Mouse (Mus musculus): ENCODE measurements at regions not wholly inside any gene's neighbourhood (a gene's known extent, or its start where the extent isn't known, plus 50 kb on each side); places are given as distances from the start of the nearest gene placed in this dataset.

DNA sequence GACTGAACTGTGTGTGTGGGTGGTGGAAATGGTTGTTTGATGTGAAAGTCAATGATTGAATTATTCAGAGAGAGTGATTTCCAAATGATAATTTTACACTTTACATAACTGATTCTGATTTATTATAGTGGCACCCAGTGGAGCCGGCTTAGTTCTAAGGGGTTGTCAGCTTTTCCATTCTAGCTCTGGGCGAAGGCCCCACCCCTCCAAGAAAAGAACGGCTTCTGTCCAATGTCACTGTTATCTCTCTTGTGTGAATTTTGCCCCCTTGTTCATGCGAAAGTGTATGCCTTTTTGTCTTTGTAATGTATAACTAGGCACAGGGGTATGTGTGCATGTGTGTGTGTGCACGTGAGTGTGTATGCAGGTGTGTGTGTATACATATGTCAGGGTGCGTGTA lies 255.3 kb downstream of the Bcl11a start:
- no peak for DNase-seq (ENCODE audit: low spot score in 2 of 2)

DNA sequence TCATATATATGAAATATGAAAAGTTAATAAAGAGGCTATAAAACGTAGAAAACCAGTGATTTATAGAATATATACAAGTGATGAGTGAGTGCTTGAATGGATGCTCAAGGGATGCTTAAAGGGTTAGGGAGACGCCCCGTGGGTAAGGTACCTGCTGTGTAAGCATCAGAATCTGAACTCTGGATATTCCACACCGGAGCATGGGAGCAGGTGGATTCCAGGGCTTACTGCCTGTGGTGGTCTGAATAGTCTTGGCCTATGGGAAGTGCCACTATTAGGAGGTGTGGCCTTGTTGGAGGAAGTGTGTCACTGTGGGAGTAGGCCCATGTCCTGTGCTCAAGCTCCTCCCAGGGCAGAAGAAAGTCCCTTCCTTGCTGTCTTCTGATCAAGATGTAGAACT lies 257.4 kb downstream of the Bcl11a start:
- intact Hi-C loops (cut with DNase I) = no loop called here
- DNase-seq (ENCODE audit: low spot score in 2 of 2) = no peak

More for the DNA sequence above, 255.3 kb downstream of the Bcl11a start:
- intact Hi-C loops (cut with DNase I) = no loop called here

DNA sequence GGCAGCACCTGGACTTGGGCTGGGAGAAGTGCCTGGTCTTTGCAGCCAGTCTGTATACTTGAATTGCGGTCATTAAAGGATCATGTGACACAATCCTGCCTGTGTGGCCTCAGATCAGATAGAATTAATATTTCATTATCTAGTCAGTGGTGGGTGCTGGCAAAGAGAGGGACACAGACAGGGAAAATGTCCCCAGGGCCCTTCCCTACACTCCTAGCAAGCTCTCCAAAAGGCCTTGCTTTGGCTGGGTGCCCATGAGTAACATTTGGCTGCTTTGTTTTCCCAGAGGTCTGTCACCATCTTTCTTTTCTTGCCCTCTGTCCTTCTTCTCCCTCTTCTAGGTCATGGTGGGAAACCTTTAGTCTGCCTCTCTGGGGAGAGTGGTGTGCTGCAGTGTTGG lies 260.3 kb downstream of the Bcl11a start:
- no peak for DNase-seq (ENCODE audit: low spot score in 2 of 2)
- intact Hi-C loops (cut with DNase I) = no loop called here

DNA sequence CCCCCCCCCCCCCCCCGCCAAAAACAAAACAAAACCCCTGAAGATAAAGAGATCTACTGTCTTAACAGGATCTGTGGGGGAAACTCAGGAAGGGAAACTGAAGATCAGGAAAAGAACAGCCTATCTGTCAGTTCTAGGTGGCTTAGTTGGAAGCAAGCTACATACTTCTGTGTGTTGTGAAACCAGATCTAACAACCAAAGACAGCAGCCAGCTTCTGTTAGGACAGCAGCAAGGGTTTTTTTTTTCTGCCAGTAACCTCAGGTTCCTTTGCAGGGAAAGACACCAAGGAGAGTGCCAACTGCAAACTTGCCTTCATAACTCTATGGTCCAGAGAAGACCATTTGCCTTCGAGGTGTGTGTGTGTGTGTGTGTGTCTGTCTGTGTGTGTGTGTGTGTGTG lies 261.2 kb downstream of the Bcl11a start:
- intact Hi-C loops (cut with DNase I) = no loop called here

DNA sequence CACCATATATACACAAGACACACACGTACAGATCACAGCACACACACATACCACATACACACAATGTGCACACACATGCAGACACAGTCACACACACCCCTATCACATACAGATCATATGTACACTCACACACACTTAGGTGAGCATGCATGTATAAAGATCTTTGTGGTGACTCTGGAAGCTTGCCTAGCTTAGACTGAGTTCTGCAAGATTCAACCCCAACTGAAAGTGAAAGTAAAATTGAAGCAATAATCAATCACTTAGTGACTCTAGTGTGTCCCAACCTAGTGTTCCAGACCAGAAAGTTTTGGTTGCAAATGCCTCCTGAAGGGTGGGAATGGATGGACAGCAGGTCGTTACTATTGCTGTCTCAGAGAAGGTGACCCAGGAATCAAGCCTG lies 262.8 kb downstream of the Bcl11a start:
- intact Hi-C loops (cut with DNase I) = no loop called here
- DNase-seq (ENCODE audit: low spot score in 2 of 2) = no peak

More for the DNA sequence above, 261.2 kb downstream of the Bcl11a start:
- DNase-seq (ENCODE audit: low spot score in 2 of 2) = no peak

DNA sequence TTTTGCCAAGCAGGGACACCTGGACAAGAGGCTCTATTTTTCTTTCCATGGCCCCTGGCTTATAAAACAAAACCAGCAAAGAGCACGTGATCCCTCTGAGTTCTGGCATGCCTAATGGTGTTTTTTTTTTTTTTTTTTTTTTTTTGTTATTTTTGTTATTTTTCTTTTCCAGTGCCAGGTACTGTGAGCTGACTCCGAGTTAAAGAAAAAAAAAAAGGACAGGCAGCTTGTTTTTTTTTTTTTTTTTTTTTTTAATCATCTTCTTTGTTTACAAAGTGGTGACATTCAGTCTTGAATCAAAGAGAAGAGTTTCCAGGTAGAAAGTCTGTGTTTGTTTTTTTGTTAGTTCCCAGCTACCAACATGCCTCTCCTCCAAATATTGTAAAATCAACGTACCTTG lies 263.8 kb downstream of the Bcl11a start:
- no peak for DNase-seq (ENCODE audit: low spot score in 2 of 2)

DNA sequence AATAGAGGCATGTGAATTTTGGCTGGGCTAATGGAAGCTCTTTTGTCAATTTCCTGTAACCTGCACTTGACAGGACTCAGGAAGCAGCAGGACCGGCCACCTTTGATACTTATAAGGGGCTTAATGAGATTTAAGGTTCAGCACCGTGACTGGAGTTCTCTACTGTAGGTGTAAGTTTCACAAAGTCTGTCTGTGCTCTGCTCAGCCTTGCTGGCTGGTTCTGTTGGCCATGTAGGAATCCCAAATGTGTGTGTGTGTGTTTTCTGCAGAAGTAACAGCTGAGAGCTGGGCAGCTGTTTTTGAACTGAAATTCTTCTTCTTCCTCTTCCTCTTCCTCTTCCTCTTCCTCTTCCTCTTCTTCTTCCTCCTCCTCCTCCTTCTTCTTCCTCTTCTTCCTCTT lies 264.3 kb downstream of the Bcl11a start:
- intact Hi-C loops (cut with DNase I) = no loop called here
- no peak for DNase-seq (ENCODE audit: low spot score in 2 of 2)

More for the DNA sequence above, 263.8 kb downstream of the Bcl11a start:
- intact Hi-C loops (cut with DNase I) = no loop called here

DNA sequence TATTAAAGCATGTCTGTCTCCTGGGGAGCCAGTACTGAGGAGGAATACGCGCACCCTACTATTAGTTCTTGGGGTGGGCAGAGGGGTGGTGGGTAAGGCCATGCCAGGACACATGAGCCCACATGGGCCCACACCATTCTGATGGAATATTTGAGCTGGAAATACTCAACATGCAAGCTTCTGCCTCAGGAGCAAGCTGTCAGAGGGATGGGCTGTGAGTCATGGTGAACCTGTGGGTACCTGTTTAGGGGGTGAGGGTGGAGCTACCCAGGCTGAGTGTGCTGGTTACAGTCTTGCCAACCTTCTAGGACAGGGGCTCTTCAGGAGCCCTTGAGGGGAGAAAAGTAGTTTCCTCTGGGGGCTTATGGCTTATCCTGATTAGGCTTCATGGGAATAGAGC lies 264.9 kb downstream of the Bcl11a start:
- intact Hi-C loops (cut with DNase I) = no loop called here
- DNase-seq (ENCODE audit: low spot score in 2 of 2) = no peak

DNA sequence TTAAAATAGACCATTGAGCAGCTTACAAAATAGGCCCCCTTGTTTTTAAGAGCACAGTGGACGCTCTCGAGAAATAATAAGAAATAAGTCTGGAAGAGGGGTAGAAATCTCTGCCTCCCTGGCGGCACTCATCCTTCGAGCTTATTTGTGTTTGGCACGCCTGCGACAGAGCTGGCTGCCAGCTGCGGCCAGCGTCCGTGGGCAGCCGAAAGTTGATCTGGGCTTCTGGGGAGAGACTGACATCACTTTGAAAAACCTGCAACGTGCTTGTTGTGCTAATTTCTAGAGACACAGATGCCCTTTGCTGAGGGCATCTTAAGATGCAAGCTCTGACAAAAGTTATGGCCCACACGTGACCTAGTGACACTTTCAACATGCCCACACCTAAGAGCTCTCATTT lies 269.4 kb downstream of the Bcl11a start:
- DNase-seq (ENCODE audit: low spot score in 2 of 2) = no peak
- intact Hi-C loops (cut with DNase I) = no loop called here

DNA sequence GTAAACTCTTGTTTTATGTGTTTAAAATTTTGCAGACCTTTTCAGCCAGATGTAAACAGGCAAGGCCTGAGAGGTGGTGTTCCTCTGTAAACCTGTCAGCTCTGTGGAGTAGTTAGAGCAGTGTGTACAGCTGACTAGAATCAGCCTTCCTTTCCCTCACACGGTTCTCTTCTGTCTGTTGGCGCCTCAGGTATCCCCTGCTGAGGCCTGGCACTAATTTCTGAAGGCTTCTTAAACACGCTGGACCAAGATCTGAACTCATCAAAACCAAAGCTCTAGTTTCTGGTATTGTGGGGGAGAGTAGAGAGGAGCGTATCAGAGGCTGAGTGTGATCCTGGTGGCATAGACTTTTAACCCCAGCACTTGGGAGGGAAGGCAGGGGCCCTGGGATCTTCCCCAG lies 270.9 kb downstream of the Bcl11a start:
- intact Hi-C loops (cut with DNase I) = no loop called here
- DNase-seq (ENCODE audit: low spot score in 2 of 2) = no peak

DNA sequence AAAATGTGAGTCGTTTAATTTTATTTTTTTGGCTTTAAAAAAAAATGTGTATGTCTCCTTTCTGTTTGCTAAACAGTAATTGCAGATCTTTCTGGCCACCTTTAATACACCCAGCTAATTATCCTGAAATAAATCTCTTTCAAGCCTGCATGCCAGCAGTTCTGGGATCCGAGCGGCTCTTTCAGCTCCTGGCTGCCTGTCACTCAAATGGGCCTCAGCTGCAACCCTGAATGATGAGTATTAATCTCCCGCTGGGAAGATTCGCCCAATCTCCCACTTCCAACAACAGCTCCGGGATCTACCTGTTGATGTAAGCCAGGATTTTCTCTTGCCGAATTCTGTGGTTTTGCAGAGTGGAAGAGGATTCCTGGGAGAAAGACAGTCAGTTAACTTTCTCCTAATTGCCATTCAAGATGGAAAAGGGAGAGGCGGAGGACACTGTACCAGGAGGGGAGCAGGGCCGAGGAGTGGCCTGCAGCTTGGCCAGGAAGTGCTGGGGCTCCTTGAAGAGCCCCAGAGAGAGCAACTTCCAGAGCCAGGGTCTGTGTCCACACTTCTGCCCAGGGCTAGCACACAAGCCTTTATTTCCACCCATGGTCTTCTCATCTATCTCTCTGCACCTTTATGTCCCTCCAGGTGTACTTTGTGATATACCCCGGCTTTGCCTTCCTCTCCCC lies 272.2 kb downstream of the Bcl11a start:
- DNase-seq (ENCODE audit: low spot score in 2 of 2) = no peak
- intact Hi-C loops (cut with DNase I) = no loop called here

DNA sequence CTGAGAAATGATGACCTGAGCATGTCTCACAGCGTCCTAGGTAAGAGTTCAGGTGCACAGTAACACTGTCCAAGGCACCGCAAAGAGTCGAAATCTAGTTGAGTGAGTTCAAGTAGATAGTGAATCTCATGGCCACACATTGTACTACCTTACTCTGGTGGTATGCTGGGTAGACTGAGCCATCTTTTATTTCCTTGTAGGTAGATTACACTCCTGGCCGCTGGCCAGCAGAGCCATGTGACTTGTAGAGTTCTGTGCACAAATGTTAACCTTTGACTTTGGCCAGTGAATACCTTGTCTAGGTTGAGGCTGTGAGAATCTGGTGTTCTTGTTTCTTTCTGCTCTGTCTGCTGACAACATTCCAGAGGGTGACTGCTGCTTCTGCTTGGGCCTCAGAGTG lies 273.0 kb downstream of the Bcl11a start:
- intact Hi-C loops (cut with DNase I) = no loop called here
- no peak for DNase-seq (ENCODE audit: low spot score in 2 of 2)

DNA sequence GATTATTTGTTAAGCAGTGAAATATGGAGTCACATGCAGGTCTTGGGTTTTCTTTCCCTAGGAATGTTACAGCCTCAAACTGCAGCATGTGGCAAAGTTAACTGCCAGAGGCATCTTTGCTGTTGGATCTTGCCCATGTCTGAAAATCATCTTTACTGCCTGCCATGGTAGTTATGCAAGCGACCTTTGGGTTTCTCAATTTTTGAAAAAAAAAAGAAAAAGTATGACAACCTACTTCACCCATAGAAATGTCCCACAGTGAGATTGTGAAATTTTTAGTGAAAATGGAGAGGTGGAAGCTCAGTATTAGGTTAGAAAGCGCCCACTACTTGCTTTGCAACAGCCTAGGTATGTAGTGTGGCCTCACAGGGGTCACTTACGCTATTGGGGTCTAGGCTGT lies 274.2 kb downstream of the Bcl11a start:
- no peak for DNase-seq (ENCODE audit: low spot score in 2 of 2)
- intact Hi-C loops (cut with DNase I) = no loop called here

DNA sequence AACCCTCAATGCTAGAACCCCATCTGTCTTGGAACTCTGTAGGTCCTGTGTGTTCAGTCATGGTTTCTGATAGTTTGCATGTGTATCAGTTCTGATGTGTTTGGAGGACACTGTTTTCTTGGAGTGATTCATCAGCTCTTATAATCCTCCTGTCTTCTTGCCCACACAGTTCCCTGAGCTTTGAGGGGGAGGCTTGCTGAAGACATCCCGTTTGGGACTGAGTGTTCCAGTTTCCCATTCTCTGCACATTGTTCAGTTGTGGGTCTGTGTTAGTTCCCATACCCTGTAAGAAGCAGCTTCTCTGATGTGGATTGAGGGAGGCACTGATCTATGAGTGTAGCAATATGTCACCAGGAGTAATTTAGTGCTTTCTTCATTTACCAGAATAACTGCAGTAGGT lies 275.2 kb downstream of the Bcl11a start:
- intact Hi-C loops (cut with DNase I) = no loop called here
- peak in 1 of 2 experiments; percentile 68 for DNase-seq (ENCODE audit: low spot score in 2 of 2)

DNA sequence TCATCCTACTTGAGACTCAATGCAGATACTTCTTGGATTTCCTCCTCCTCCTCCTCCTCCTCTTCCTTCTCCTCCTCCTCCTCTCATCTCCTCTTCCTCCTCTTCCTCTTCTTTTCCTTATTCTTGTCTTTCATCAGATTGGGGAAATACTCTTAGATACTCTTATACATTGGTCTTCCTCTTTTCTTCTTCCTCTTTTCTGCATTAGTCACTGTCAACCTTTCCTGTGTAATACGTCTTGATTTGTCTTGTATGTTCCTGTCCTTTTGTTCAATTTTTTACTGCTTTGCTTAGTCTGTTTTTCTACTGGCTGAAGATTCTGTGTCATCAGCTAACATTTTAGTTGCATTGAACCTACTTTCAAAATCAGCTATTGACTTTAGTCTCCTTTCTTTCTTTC lies 279.5 kb downstream of the Bcl11a start:
- intact Hi-C loops (cut with DNase I) = no loop called here
- DNase-seq (ENCODE audit: low spot score in 2 of 2) = no peak

DNA sequence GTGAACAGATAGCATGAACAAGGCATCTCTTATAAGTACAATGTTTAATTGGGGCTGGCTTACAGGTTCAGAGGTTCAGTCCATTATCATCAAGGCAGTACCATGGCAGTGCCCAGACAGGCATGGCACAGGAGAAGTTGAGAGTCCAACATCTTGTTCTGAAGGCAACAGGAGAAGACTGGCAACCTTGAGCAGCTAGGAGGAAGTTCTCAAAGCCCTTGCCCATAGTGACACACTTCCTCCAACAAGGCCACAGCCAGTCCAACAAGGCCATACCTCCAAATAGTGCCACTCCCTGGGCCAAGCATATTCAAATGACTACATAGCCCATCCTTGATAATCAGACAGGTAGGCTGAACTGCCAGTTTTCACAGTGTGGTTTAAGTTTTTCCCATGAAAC lies 281.2 kb downstream of the Bcl11a start:
- no peak for DNase-seq (ENCODE audit: low spot score in 2 of 2)

DNA sequence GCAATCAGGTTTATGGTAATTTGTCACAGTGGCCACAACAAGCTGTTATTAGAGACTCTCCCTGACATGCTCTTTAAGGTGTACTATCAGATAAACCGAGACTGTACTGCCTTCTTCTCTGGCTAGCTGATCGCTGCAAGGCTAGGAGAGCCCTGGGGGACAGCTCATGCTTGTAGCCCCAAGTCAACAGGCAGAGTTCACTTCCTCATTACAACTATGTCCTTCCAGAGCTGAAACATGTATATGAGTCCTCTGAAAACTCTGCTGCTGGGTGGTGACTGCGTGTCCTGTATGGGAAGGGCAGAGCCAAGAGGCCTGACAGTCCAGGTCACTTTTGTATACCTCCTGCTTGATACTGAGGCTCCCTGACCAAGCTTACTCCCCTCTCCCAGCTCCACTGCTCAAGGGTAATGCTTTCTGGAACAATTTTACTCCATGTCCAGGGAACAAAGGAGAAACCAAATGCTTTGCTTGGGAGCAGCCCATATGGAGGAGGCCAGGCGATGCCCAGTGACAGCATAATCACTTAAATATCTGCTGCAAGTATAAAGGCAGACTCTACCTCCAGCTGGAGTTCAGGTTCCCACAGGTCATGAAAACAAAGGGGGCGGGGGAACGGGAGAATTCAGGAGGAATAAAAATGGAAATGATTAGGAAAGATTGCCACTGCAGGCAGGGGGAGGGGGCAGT lies 284.3 kb downstream of the Bcl11a start:
- no peak for DNase-seq (ENCODE audit: low spot score in 2 of 2)
- intact Hi-C loops (cut with DNase I) = no loop called here

More for the DNA sequence above, 281.2 kb downstream of the Bcl11a start:
- intact Hi-C loops (cut with DNase I) = no loop called here

DNA sequence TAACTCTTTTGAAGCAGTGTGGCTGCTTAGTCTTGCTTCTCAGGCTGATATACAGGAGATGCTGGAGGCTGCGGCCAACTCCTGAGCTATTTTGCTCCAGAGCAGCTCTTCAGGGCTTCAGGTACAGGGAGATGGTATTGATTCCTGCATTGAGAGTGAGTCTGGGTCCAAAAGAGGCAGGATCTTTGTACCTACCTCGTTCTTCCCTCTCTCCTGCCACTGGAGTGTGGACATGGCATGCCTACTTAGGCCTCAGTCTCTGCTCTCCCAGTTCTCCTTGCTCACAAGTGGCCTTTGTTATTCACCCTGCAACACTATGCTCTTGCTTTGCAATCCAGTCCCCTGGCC lies 284.8 kb downstream of the Bcl11a start:
- intact Hi-C loops (cut with DNase I) = no loop called here
- no peak for DNase-seq (ENCODE audit: low spot score in 2 of 2)

DNA sequence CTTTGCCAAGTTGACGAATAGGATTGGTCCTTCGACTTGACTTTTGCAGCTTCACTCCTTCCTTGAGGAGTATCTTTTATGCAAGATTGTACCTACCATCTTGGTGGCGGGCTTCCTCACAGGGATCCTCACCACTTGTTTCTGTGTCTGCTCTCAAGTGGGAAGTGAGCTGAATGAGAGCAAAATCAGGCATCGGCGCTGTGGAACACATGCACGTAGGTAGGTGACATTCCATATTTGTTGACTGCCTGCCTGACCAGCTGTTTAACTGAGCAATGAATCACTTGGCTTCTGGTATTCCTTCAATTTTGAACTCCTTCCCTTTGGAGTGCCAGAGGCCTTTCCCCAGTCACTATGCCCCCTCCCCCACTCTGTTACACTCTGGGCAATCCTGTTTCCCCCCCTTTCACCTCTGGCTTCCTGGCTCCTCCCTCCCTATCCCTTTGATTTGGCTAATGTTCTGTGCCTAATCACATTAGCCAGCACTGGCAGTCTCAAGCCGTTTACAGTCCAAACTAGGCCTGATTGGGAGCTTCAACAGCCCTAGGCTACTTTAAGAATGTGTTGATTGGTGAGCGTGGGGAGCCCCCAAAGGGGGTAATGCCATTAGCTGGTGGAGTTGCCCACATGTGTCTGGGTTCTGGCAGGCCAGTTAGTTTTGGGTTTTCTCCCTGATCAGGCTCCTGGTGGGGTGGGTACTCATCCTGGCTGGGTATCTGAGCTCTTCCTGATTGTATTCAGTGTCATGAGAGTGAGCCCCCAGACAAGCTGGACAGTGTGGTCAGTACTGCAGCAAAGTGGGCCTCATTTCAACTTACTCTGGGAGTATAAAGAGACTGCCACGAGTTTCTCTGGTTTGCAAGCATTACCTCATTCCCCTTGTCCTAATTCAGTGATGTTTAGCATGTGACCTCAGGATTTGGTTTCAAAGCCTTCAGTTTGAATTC lies 285.8 kb downstream of the Bcl11a start:
- intact Hi-C loops (cut with DNase I) = no loop called here
- peak in 1 of 2 experiments; percentile 71 for DNase-seq (ENCODE audit: low spot score in 2 of 2)

DNA sequence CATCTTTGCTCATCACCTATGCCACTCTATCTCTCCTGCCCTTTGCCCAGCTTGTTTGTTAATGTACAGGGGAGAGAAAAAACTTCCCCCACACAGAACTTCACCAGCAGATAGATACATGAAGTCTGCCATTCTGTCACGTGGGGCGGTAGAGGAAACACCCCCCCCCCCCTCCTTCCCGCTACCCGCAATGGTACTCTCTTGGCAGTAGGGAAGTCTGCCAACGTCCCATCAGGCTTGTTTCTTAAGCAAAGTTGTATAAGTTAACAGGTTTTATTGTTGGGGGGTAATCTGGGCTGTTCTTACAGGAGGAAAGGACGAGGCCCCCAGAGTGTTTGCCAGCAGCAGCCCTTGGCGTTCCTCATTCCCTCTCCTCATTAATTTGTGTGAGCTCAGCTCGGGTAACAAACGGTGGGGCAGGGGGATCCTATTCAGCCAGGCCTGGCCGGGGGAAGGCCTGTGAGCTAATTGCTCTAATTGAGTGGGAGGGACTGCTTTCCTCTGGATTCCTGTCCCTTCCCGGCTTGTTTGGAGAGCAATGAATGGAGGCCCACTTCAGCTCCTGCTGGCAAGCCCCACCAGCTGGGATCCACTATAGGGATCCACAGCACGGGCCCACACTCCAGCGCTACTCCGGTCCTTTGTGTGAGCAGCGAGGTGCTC lies 292.5 kb downstream of the Bcl11a start:
- peak in 1 of 2 experiments; percentile 35 for DNase-seq (ENCODE audit: low spot score in 2 of 2)
- intact Hi-C loops (cut with DNase I) = no loop called here
